Mouse (Mus musculus) liver, postnatal 0 days (tissue): ENCODE measurements around the gene Tmem86b.

Experiments
- CTCF ChIP-seq: sonication (generic); IDR thresholded peaks from 2 replicates; pipeline ENCODE4 v1.5.1; 2016; ENCODE audit warnings: antibody characterized with exemption, low read depth
- EP300 ChIP-seq: IDR thresholded peaks from 2 replicates; pipeline ENCODE4 v1.6.1; 2016; ENCODE audit warnings: antibody characterized with exemption, low read depth, mild to moderate bottlenecking

DNA sequence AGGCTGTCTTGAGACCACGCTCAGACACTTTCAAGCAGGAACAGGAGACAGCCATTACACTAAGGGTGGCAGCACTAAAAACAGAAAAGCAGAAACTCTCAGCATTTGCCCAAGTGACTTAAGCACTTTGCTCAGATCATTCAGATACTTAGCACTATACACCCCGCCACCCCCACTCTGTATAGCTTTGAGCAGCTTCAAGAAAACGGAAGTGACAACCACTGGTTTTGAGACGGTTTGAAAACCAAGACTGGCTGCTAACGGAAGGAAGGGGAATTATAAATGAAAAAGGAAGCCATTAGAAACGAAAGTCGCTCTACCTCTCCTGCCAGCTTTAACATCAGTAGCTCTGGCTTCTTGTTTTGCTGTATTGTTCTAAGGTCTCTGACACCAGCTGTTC lies 22.6 kb upstream of the Tmem86b start:
- TF ChIP-seq CTCF (no peak), EP300 (no peak)
